Mouse (Mus musculus): ENCODE results near the gene Nell2.

The Nell2 gene

GRCm38 (mm10) chr15:95101522-95101921 lies 426.8 kb downstream of the Nell2 start:
- DNase-seq (ENCODE audit: low read depth, low spot score): no peak

- DNase-seq (ENCODE audit: low read depth, low spot score): no peak
These were observed 428.2 kb downstream of the Nell2 start for GRCm38 (mm10) chr15:95100133-95100532.

GRCm38 (mm10) chr15:95085962-95086361 lies 442.4 kb downstream of the Nell2 start:
- no peak for DNase-seq (ENCODE audit: low read depth, low spot score)

GRCm38 (mm10) chr15:95081654-95082053 lies 446.7 kb downstream of the Nell2 start:
- no peak for DNase-seq (ENCODE audit: low read depth, low spot score)

- no peak for DNase-seq (ENCODE audit: low read depth, low spot score)
These were observed 453.0 kb downstream of the Nell2 start for GRCm38 (mm10) chr15:95075356-95075755.

- DNase-seq (ENCODE audit: low read depth, low spot score): no peak
These were observed 457.5 kb downstream of the Nell2 start for GRCm38 (mm10) chr15:95070881-95071280.

GRCm38 (mm10) chr15:95068799-95069198 lies 459.6 kb downstream of the Nell2 start:
- no peak for DNase-seq (ENCODE audit: low read depth, low spot score)

GRCm38 (mm10) chr15:95068023-95068422 lies 460.3 kb downstream of the Nell2 start:
- DNase-seq (ENCODE audit: low read depth, low spot score): no peak

GRCm38 (mm10) chr15:95055081-95055650 lies 473.2 kb downstream of the Nell2 start:
- no peak for DNase-seq (ENCODE audit: low read depth, low spot score)

GRCm38 (mm10) chr15:95049171-95049729 lies 479.1 kb downstream of the Nell2 start:
- no peak for DNase-seq (ENCODE audit: low read depth, low spot score)

- DNase-seq (ENCODE audit: low read depth, low spot score): no peak
These were observed 480.9 kb downstream of the Nell2 start for GRCm38 (mm10) chr15:95047486-95047885.

- DNase-seq (ENCODE audit: low read depth, low spot score): no peak
These were observed 484.3 kb downstream of the Nell2 start for GRCm38 (mm10) chr15:95044011-95044410.

- no peak for DNase-seq (ENCODE audit: low read depth, low spot score)
These were observed 485.9 kb downstream of the Nell2 start for GRCm38 (mm10) chr15:95042437-95042836.

GRCm38 (mm10) chr15:95029487-95029875 lies 498.9 kb downstream of the Nell2 start:
- no peak for DNase-seq (ENCODE audit: low read depth, low spot score)

GRCm38 (mm10) chr15:95028862-95029486 lies 499.4 kb downstream of the Nell2 start:
- no peak for DNase-seq (ENCODE audit: low read depth, low spot score)

Measured in retina, adult 2 months (tissue).